Mouse (Mus musculus): ENCODE data around the gene Adam6a. TPM values are rescaled to one million over a fixed set of nuclear protein-coding genes. Genes with fewer than 3 reads are reported as not detected.

Adam6a gene
- not detected for polyA plus RNA-seq (2017; shearing (Covaris generic))

GRCm38 (mm10) chr12:113543608-113544007 is at the start of gene Adam6a:
Gene Adam6a, plus strand, starts transcription at chr12:113543908.

Other genes with a start within 250 kb of the Adam6a start
- gene Adam6b, start 54.4 kb upstream of the Adam6a start, polyA plus RNA-seq (2017; shearing (Covaris generic)), result 0.87 TPM